Mouse (Mus musculus) right cerebral cortex, postnatal 4 days (tissue): Measurements from ENCODE around the gene Tmod1.

Experiments used
- DNase-seq: peaks from one replicate; pipeline ENCODE4 v3.0.0-alpha.2; 2022

The Tmod1 gene

GRCm38 (mm10) chr4:46056163-46056562 is 17.4 kb downstream of the Tmod1 start:
- DNase-seq, result no peak

- DNase-seq, result peak; percentile 11
Observed at GRCm38 (mm10) chr4:46061259-46061962, 22.7 kb downstream of the Tmod1 start.

- DNase-seq, result no peak
Observed at GRCm38 (mm10) chr4:46063841-46064240, 25.1 kb downstream of the Tmod1 start.

- no peak for DNase-seq
Observed at GRCm38 (mm10) chr4:46064263-46064662, 25.5 kb downstream of the Tmod1 start.

- no peak for DNase-seq
Observed at GRCm38 (mm10) chr4:46064961-46065360, 26.2 kb downstream of the Tmod1 start.

- no peak for DNase-seq
Observed at GRCm38 (mm10) chr4:46065695-46066340, 27.1 kb downstream of the Tmod1 start.

- no peak for DNase-seq
Observed at GRCm38 (mm10) chr4:46068060-46068459, 29.3 kb downstream of the Tmod1 start.

GRCm38 (mm10) chr4:46068573-46068972 is 29.8 kb downstream of the Tmod1 start:
- no peak for DNase-seq

- no peak for DNase-seq
Observed at GRCm38 (mm10) chr4:46069851-46070482, 31.2 kb downstream of the Tmod1 start.

- no peak for DNase-seq
Observed at GRCm38 (mm10) chr4:46072631-46073030, 33.9 kb downstream of the Tmod1 start.

- DNase-seq, result peak; percentile 61
Observed at GRCm38 (mm10) chr4:46073736-46074135, 35.0 kb downstream of the Tmod1 start.

GRCm38 (mm10) chr4:46075664-46076063 is 36.9 kb downstream of the Tmod1 start:
- DNase-seq, result no peak

GRCm38 (mm10) chr4:46076892-46077291 is 38.2 kb downstream of the Tmod1 start:
- DNase-seq, result no peak

GRCm38 (mm10) chr4:46080261-46080660 is 41.5 kb downstream of the Tmod1 start:
- DNase-seq, result no peak

GRCm38 (mm10) chr4:46082555-46082954 is 43.8 kb downstream of the Tmod1 start:
- no peak for DNase-seq

- no peak for DNase-seq
Observed at GRCm38 (mm10) chr4:46084416-46085172, 45.9 kb downstream of the Tmod1 start.

- DNase-seq, result no peak
Observed at GRCm38 (mm10) chr4:46085223-46085811, 46.6 kb downstream of the Tmod1 start.

GRCm38 (mm10) chr4:46086718-46087426 is 48.1 kb downstream of the Tmod1 start:
- no peak for DNase-seq

- no peak for DNase-seq
Observed at GRCm38 (mm10) chr4:46087427-46087771, 48.7 kb downstream of the Tmod1 start.

- DNase-seq, result peak; percentile 22
Observed at GRCm38 (mm10) chr4:46087852-46088251, 49.1 kb downstream of the Tmod1 start.

- DNase-seq, result no peak
Observed at GRCm38 (mm10) chr4:46089524-46090125, 50.9 kb downstream of the Tmod1 start.
